Mouse (Mus musculus) heart, adult 2 months (tissue): ENCODE results near the gene Chic1.
A peak's percentile ranks its signal among the peaks of the same experiment; 100 is the strongest.

Experiments used
- CTCF ChIP-seq: fragments of 200-600 bp; IDR thresholded peaks from 2 replicates; pipeline ENCODE4 v1.8.1; 2022; ENCODE audit warnings: antibody characterized with exemption, mild to moderate bottlenecking, moderate library complexity
- EP300 ChIP-seq: fragments of 200-500 bp; IDR thresholded peaks from 2 replicates; pipeline ENCODE4 v1.6.1; 2011; ENCODE audit warnings: low read depth, low read length, control low read depth; ENCODE audit not compliant: insufficient read depth
- POLR2A ChIP-seq: fragments of 200-500 bp; IDR thresholded peaks from 2 replicates; pipeline ENCODE4 v1.6.1; 2011; ENCODE audit warnings: mild to moderate bottlenecking, low read depth, low read length, control low read depth; ENCODE audit not compliant: insufficient read depth

- TF ChIP-seq CTCF: peak; percentile 75
- no peak for TF ChIP-seq POLR2A
- TF ChIP-seq EP300: no peak
Observed at GRCm38 (mm10) chrX:103443755-103444154, 87.5 kb downstream of the Chic1 start.
